Mouse (Mus musculus): ENCODE measurements at regions not wholly inside any gene's neighbourhood (a gene's known extent, or its start where the extent isn't known, plus 50 kb on each side); places are given as distances from the start of the nearest gene placed in this dataset.

- 77% methylated on average over 12 of the region's 12 CpGs for WGBS
- DNase-seq (ENCODE audit: low read depth, low spot score), result no peak
Observed at GRCm38 (mm10) chr17:45896142-45896921, 135.8 kb downstream of the Vegfa start.

DNA sequence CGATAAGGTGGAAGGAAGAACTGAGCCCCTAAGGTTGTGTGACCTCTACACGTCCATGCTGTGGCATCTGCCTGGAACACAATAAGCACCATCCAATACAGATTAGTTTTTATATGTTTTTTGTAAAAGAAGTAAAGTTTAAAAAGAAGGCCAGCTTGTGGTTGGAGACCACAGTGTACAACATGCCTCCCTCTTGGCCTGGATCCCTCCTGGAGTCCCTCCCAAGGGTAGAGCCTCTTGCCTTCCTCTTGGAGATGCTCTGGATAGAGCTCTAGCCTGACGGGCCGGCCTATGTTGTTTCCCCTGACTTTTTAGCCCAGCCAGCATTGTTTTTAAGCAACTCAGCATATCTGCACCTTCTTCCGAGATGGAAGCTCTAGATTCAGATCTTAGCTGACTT, 138.0 kb downstream of the Vegfa start:
- no peak for DNase-seq (ENCODE audit: low read depth, low spot score)
- 91% methylated on average over 5 of the region's 5 CpGs for WGBS

- no peak for DNase-seq (ENCODE audit: low read depth, low spot score)
- 39% methylated on average over 6 of the region's 6 CpGs for WGBS
Observed at GRCm38 (mm10) chr17:45893698-45894097, 138.5 kb downstream of the Vegfa start.

DNA sequence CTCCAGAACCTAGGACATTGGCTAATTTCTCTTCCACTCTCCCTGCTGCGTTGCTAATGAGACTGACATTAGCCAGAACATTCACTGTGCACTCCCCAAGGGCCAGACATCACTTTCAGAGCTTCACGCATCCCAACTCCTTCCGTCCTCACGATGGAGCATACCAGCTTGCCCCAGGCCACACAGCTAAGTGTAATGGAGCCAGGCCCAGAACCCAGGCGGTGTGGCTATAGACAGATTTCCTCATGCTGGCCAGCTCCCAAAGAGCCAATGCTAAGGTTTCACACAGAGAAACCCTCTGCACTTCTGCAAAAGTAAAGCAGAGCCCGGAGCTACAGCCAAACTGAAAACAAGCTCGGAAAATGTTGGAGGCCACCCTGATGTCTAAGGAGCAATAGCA, 139.1 kb downstream of the Vegfa start:
- WGBS, result 82% methylated on average over 7 of the region's 7 CpGs
- no peak for DNase-seq (ENCODE audit: low read depth, low spot score)

DNA sequence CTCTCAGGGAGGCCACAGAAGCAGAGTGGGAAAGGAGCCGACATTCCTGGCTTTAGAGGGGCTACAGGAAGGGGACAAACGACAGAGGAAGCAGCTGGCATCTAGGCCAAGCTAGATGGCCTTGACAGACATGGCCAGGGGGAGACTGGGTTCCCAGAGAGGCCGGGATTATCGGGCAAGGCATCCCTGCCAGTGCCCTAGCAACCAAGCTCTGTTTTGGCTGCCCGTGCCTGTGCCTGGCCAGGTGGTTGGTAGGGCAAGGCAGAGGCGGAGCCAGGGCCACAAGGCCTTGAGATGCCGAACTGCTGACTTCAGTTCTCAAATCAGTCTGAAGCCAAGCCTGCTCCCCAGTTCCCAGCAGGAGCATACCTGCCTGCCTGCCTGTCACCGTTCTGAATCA, 142.7 kb downstream of the Vegfa start:
- DNase-seq (ENCODE audit: low read depth, low spot score), result no peak
- WGBS, result 21% methylated on average over 8 of the region's 8 CpGs

- no peak for DNase-seq (ENCODE audit: low read depth, low spot score)
- 59% methylated on average over 7 of the region's 7 CpGs for WGBS
Observed at GRCm38 (mm10) chr17:45889051-45889450, 143.1 kb downstream of the Vegfa start.

- WGBS, result 21% methylated on average over 17 of the region's 17 CpGs
- DNase-seq (ENCODE audit: low read depth, low spot score), result no peak
Observed at GRCm38 (mm10) chr17:45886420-45887049, 145.6 kb downstream of the Vegfa start.

- 31% methylated on average over 24 of the region's 24 CpGs for WGBS
- no peak for DNase-seq (ENCODE audit: low read depth, low spot score)
Observed at GRCm38 (mm10) chr17:45885461-45886336, 146.5 kb downstream of the Vegfa start.

DNA sequence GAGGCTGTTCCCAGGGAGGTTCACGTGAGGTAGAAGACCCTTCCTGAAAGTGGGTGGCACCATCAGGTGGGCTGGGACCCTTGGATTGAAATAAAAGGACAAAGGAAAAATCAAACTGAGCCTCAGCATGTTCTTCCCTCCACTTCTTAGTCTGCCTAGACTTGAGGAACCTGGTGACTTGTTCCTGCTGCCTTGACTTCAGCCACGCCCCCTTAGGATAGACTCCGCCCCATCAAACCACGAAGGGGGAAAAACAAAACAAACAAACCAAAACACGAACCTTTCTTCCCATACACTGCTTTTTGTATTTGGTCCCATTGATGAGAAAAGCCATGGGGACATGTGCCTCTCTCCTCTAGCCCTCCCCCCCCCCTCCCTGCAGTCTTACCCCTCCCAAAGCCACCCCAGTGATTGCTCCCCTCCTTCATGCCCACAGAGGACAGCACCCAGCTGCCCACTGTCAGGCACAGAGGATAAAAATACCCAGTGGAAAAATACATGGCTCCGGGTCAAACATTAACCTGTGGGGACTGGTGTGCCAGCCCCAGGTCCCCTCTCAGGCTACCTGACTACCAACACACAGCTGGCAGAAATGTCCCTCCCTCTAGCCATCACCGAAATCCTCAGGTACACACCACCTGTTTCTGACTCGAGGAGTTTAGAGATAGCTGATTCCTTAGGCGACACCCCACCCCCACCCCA, 148.0 kb downstream of the Vegfa start:
- no peak for DNase-seq (ENCODE audit: low read depth, low spot score)
- 26% methylated on average over 9 of the region's 9 CpGs for WGBS

- WGBS, result 74% methylated on average over 3 of the region's 3 CpGs
Observed at GRCm38 (mm10) chr17:45882682-45883081, 149.0 kb upstream of the 1600014C23Rik start.

GRCm38 (mm10) chr17:45881284-45881683, 147.6 kb upstream of the 1600014C23Rik start:
- WGBS, result 95% methylated on average over 9 of the region's 9 CpGs
- DNase-seq (ENCODE audit: low read depth, low spot score), result no peak

More at GRCm38 (mm10) chr17:45882682-45883081, 149.0 kb upstream of the 1600014C23Rik start:
- DNase-seq (ENCODE audit: low read depth, low spot score), result no peak

DNA sequence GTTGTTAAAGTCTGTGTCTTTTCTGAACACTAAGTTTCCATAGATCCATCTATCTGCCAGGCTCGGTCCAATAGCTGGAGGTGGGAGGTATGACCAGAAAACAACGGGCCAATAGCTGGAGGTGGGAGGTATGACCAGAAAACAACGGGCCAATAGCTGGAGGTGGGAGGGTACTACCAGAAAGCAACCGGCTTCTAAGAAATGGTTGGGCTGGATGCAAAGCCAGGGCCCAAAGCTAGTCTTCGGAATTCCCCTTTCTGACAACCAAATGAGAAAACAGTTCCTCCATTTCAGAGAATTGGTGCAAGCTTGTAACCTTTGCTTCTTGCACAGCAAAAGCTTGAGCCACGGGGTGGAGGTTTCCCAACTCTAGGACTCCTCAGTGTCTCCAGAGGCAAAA, 147.1 kb upstream of the 1600014C23Rik start:
- 80% methylated on average over 6 of the region's 6 CpGs for WGBS
- DNase-seq (ENCODE audit: low read depth, low spot score), result no peak

- WGBS, result 73% methylated on average over 6 of the region's 6 CpGs
- DNase-seq (ENCODE audit: low read depth, low spot score), result no peak
Observed at GRCm38 (mm10) chr17:45879478-45880250, 146.0 kb upstream of the 1600014C23Rik start.

- DNase-seq (ENCODE audit: low read depth, low spot score), result no peak
- WGBS, result 86% methylated on average over 6 of the region's 6 CpGs
Observed at GRCm38 (mm10) chr17:45878394-45878793, 144.8 kb upstream of the 1600014C23Rik start.

DNA sequence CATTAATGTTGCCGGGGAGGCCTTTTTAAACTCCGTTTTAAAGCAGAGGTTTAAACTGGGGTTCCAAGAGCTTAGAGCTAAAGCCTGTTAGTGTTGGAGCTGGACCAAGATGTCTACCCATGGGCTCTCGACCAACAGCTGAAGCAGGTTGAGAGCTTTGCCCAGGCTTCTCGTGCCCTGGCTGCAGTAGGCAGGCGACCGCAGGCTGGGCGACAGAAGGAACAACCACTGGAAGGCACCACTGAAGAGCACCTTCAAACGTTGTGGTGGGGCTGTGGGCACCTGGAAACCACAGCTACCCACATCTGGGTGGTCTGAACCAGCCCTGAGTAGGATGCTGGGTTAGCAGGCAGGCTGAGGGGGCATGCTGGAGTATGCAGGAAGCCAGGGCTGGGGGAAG, 141.7 kb upstream of the 1600014C23Rik start:
- 75% methylated on average over 8 of the region's 8 CpGs for WGBS

DNA sequence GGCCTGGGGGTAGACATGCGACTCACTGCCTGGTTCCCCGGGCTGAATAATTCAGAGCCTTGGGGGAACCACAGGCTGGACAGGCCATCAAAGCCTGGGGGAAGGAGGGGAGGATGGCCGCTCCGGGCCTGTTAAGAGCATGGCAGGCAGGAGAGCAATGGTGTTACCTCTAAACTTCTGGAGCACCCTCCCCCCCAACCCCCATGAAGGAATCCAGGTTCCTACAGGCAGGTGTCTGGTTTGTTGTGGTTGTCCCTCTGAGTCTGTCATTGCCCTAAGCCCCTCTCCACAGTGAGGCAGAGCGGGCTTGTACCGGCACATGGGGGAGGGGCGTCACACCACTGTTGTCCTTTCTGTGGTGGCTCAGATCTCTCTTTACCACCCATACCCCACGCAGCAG, 140.4 kb upstream of the 1600014C23Rik start:
- WGBS, result 36% methylated on average over 8 of the region's 8 CpGs

More for the DNA sequence above, 141.7 kb upstream of the 1600014C23Rik start:
- no peak for DNase-seq (ENCODE audit: low read depth, low spot score)

GRCm38 (mm10) chr17:45873200-45873955, 139.7 kb upstream of the 1600014C23Rik start:
- no peak for DNase-seq (ENCODE audit: low read depth, low spot score)

More for the DNA sequence above, 140.4 kb upstream of the 1600014C23Rik start:
- DNase-seq (ENCODE audit: low read depth, low spot score), result no peak

More at GRCm38 (mm10) chr17:45873200-45873955, 139.7 kb upstream of the 1600014C23Rik start:
- WGBS, result 7% methylated on average over 21 of the region's 21 CpGs
